Mouse (Mus musculus): Measurements from ENCODE around the gene Ets2.

- TF ChIP-seq CTCF (IDR thresholded peaks at IDR 0.05; ENCODE audit: low read depth, low read length) (no peak), POLR2A (IDR thresholded peaks at IDR 0.05; ENCODE audit: borderline replicate concordance, low read depth, low read length) (no peak)
Measured at GRCm38 (mm10) chr16:95657187-95657586, 44.7 kb upstream of the Ets2 start.

All from bone marrow macrophage, adult 2 months (primary cell).